Mouse (Mus musculus) thymus, postnatal 0 days (tissue): ENCODE measurements around the gene Psme3. TPM values are rescaled to one million over a fixed set of nuclear protein-coding genes. Genes with fewer than 3 reads are reported as not detected.
"Not testable (repeated sequence)": the region's sequence is repeated elsewhere in the genome, so short reads cannot be mapped to it uniquely, and the experiment has no call there.

ENCODE experiments used
- DNase-seq: peaks from one replicate; pipeline ENCODE4 v3.0.0-alpha.2; 2015; ENCODE audit warnings: low spot score
- polyA plus RNA-seq: library from polyadenylated mRNA; unstranded; fragments of >200 nt; fragmentation: Nextera tagmentation; extraction: Ambion mirVana; gene quantifications from 2 replicates; pipeline ENCODE4 v1.2.1, GENCODE M21; 2015

The Psme3 gene
- polyA plus RNA-seq, 1 experiment from 2014 or later, result 123 TPM

DNA sequence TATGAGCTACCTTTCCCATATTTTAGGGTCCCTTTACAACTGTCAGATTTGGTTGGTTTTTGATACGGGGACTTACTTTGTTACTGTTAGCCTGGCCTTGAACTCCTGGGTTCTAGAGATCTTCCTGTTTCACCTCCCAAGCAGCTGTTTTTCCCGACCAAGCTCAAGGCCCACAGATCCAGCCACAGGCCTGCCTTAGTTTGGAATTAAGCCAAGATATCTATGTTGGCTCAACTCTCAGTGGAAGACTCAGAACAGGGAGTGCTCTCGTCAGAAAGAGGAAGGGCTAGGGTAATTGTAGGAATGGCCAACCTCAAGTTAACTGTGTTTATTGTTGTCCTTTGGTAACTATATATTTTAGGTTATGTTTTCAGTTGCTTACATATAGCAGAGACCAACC, 3.9 kb upstream of the Psme3 start:
- DNase-seq, result no peak

DNA sequence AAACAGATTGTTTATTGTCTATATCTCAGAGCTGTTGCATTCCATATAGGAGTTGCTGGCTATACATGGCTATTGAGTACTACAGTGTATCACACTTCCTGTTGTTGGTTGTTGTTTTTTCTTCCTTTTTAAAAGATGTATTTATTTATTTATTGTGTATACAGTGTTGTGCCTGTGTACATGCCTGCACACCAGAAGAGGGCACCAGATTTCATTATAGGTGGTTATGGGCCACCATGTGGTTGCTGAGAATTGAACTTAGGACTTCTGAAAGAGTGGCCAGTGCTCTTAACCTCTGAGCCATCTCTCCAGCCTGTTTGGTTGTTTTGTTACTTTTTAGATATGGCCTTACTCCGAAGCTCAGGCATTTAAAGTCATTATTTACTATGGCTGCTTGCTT, 1.4 kb upstream of the Psme3 start:
- DNase-seq, result no peak

DNA sequence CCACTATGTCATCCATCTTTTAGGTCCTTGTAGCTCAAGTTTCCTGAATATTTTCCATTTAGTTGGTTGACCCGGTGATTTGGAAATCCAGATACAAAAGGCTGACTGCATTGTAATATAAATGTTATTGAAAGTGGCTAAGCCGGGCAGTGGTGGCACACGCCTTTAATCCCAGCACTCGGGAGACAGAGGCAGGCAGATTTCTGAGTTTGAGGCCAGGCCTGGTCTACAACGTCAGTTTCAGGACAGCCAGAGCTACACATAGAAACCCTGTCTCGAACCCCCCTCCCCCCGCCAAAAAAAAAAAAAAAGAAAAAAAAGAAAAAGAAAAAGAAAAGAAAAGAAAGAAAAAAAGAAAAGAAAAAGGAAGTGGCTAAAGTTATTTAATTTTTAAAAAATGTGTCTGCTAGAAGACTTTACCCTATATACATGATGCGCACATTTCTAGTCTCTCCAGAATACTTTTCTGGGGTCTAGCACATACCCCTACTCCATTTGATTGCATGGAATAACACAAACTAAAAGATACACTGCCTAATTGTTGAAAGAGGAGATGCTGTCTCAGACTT, 847 bp upstream of the Psme3 start:
- no peak for DNase-seq

DNA sequence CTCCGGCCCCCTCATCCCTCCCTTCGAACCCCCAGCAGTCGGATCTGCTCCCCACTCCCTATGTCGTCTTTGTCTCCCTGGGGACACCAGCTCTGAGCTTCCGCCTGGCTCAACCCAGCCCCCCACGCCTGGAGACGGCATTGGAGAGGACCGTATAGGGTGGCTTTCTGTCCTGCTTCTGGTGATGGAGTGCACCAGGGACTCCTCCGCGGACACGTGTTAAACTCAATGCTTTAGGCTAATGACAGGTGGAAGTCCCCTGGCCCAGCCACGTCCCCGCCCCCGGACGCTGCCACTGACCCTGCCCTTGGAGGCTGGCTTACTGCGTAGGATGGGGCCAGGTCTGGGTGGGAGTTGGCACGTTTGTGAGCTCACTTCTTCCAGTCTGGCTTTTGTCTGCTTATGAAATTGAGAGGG, 496 bp downstream of the Psme3 start:
- no peak for DNase-seq

DNA sequence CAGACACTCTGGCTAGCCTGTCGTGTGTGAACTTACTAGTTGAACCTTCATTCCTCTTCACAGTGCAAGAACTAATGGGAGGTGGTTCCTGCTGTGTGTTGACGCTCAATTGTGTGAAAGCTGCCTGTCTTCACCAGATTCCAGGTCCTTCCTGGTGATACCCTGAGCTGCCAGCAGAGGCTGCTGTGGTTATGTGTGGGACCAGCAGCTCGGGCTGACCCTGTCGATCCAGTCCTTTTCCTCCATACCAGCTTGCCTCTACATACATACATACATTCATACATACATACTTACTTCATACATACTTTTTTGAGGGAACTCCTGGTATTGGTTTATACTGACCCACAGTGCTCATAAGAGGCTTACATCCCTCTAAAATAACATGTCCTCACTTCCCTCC, 7.6 kb downstream of the Psme3 start:
- peak; percentile 35 for DNase-seq

DNA sequence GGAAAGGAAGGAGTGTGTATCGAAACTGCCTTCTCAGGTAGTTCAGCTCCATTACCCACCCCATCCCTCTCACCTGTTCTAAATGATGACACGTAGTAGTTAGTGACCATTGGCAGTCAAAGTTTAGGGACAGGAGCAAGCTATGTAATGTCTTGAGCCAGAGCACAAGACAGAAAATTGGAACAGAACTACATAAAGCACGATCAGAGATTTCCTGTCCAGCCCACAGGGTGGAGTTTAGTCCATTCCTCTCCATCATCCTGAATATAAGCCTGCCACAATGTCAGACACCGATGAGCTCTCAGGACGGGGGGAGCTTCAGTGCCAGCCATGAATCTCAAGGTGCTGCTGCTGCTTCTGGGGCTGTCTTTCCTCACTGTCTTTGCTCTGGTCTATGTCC, 8.8 kb downstream of the Psme3 start, which contains the start of gene Aoc2:
TSS of gene Aoc2 (plus strand) at position 301 of the 400 bp plus-strand sequence.
- DNase-seq, result no peak

DNA sequence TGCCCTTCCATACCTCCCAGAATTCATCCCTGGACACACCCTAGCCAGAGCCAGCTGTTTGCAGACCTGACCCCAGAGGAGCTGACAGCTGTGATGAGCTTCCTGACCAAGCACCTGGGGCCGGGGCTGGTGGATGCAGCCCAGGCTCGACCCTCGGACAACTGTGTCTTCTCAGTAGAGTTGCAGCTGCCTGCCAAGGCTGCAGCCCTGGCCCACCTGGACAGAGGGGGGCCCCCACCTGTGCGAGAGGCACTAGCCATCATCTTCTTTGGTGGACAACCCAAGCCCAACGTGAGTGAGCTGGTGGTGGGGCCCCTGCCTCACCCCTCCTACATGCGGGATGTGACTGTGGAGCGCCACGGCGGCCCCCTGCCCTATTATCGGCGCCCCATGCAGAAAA, 9.2 kb downstream of the Psme3 start:
- not testable (repeated sequence) for DNase-seq

DNA sequence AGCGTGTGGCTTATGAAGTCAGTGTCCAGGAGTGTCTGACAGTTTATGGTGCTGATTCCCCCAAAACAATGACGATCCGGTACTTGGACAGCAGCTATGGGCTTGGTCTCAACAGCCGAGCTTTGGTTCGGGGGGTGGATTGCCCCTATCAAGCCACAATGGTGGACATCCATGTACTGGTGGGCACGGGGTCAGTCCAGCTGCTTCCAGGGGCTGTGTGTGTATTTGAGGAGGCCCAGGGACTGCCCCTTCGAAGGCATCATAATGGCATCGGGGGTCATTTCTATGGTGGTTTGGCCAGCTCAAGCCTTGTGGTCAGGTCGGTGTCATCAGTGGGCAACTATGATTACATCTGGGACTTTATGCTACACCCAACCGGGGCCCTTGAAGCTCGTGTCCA, 10.1 kb downstream of the Psme3 start:
- no peak for DNase-seq

DNA sequence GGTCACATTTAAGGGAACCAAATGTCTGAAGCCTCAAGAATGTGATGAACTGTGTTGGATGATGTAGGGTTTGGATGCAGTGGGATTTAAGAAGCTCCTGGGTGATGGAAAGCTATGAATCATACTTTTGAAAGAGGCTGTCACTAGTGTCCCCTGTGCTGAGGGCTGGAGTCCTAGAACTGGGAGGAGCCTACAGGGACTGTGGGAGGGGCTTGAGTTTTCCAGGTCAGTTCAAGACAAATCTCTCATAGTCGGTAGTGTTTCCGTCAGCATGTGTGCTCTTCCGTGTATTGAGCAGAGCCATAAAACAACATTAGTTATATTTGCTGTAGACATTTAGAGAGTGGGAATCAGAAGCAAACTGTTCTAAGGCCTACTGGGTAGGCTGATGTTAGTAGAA, 11.3 kb downstream of the Psme3 start:
- DNase-seq, result no peak

DNA sequence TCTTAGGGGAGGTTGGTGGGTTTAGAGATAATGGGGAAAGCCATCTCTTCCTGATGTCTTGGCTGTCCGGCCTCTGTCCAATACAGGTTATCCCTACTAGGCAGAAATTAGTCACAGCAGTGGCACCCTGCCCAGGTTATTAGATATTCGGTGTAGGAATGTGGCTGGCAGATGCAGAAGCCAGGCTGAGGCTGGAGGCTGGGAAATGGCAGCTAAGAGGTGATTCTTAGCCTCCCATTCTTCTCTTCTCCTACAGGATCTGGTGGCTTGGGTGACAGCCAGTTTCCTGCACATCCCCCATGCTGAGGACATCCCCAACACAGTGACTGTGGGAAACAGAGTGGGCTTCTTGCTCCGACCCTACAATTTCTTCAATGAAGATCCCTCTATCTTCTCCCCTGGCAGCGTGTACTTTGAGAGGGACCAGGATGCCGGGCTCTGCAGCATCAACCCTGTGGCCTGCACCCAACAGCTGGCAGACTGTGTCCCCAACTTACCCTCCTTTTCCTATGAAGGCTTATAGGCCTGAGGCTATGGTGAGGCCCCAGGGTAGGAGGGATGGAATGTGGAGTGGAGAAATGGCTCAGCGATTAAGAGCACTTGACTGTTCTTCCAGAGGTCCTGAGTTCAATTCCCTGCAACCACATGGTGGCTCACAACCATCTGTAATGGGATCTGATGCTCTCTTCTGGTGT, 13.1 kb downstream of the Psme3 start:
- DNase-seq, result no peak

DNA sequence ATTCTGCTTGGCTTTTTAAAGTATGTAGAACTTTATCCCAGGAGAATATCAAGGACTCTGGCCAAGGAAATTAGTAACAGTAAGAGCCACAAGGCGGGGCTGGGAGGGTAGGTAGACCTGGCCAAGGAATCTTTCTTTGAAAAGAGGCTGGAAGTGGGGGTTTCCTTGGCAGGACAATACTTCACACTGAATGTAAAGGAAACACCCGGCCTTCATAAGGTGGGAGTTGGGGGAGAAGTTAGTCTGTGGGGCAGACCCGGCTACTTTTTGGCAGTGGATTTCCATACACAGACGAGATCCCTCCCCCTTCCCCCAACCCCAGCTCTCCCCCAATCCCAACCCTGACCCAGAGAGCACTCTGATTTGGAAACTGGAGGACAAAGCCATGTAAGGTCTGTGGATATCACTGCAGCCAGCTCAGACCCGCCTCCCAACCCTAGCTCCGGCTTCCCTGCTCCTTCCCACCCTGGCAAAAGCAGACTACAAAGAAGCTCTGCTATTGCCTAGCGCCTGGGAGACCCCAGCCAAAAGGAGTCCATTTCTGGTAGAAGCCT, 14.4 kb downstream of the Psme3 start, which contains the start of gene Aoc3:
TSS of gene Aoc3 (plus strand) at position 235 of the 554 bp plus-strand sequence.
- no peak for DNase-seq

DNA sequence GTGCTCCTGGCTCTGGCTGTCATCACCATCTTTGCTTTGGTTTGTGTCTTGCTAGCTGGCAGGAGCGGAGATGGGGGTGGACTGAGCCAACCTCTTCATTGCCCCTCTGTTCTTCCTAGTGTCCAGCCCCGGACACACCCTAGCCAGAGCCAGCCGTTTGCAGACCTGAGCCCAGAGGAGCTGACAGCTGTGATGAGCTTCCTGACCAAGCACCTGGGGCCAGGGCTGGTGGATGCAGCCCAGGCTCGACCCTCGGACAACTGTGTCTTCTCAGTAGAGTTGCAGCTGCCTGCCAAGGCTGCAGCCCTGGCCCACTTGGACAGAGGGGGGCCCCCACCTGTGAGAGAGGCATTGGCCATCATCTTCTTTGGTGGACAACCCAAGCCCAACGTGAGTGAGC, 14.9 kb downstream of the Psme3 start:
- not testable (repeated sequence) for DNase-seq

DNA sequence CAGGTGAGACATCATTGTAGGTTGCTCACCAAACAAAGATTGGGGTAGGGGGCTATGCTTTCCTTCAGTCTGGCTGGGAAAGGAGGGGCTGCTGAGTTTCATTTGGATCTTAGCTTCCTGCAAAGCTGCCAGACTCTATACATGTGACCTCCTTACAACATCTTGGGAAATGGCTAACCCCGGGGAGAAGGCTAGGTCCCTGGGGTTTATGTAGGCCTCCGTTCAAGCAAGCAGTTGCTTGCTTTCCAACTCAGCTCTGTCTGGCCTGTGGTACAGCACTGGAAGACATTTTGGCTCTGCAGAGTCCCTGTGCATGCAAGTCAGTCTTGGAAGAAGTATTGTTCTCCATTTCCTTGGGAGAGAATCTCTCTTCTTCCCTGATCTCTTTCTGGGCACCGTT, 16.5 kb downstream of the Psme3 start:
- DNase-seq, result no peak

DNA sequence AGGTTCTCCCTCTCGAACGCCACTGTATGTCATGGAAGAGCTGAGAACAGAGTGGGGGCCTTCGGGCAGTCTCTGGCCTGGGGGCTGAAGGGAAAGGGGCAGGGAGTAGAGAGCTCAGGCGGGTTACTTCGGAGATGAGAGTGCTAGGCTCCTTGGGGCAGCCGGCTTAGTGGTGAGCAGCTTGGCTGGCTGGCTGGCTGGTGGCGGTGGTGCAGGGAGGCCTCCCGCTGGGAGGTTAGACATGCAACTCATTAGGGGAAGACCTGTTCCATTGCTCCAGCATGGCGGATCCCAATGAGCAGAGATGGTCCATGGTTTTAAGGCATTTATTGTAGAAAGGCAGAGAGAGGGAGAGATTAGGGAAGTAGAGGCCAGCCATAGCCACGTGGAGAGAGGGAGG, 18.0 kb downstream of the Psme3 start:
- no peak for DNase-seq

DNA sequence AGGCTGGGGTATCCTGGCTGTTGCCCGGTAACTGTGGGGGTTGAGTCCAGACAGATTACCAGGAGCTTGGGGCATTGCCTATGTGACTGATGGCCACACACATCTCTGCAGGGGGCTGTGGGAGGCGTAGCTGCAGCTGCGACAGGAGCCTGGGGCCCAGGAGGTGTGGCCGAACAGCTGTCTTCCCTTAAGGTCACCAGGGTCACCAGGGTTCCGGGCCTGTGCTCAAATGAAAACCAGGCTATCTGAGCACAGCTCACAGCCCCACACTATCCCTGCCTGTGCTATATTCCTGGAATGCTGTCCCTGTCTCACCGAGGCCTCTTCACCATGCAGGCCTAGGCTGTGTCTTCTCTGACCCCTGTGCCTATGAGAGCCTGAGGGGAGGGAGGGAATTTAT, 18.5 kb downstream of the Psme3 start:
- no peak for DNase-seq

DNA sequence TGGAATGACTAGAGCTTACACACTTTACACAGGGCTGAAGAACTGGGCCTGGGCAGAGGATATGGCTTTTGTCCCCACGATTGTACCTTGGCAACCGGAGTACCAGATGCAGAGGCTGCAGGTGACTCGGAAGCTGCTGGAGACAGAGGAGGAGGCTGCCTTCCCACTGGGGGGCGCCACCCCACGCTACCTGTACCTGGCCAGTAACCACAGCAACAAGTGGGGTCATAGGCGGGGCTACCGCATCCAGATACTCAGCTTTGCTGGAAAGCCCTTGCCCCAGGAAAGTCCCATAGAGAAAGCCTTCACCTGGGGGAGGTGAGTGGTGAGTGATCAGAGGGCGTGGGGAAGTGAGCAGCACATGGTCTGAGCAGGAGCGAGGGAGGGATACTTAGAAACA, 19.7 kb downstream of the Psme3 start:
- DNase-seq, result no peak

DNA sequence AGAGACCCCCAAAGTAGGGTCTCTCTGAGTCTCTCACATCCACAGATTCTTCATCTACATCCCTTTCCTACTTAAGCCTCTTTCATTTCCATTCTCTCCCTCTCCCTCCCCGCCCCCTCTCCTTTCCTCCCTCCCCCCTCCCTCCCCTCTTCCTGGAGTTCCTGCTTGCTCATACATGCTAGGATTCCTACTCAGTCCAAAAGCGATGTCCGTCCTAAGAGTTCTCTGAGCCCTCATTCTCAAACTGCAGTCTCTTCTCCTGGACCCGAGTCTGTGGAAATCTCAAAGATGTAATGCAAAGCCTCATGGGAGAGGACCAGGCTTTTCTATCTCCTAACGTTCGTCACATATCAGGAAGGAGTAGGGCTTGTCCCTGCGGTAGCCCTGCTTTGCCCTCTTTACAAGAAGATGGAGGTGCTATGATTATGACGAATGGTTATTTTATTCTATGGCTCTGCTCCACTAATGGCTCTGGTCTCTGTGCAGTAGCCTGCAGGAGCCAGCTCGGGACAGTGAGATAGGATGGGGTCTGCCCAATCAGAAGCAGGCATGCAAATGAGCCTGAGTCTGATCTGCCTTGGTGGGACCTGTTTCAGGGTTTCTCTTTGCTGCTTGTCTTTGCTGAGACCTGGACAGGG, 22.2 kb downstream of the Psme3 start:
- peak; percentile 63 for DNase-seq

DNA sequence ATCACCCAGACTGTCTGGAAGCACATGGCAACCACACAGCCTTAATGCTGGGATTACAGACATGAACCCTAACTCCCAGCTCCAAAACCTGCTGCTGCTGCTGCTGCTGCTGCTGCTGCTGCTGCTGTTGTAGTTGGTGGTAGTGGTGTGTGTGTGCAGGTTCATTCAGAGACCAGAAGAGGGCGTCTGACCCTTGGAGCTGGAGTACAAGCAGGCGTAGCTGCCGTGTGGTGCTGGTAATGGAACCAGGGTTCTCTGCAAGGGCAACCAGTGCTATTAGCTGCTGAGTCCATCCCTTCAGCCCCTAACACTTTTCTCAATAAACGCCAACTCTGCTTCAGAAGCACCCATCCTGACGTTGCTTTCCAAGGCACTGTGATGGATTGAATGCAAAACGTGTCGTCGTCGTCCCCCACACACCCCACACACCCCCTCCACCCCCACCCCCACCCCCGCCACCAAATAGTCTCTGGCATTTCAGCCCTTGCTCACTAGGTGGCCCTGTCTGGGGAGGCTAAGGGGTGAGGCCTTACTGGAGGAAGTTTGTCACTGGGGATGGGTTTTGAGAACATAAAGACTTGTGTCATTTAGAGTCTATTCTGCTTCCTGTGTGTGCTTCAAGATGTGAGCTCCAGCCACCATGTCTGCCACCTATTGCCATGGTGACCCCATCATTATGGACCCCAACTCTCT, 31.2 kb downstream of the Psme3 start:
- DNase-seq, result no peak

DNA sequence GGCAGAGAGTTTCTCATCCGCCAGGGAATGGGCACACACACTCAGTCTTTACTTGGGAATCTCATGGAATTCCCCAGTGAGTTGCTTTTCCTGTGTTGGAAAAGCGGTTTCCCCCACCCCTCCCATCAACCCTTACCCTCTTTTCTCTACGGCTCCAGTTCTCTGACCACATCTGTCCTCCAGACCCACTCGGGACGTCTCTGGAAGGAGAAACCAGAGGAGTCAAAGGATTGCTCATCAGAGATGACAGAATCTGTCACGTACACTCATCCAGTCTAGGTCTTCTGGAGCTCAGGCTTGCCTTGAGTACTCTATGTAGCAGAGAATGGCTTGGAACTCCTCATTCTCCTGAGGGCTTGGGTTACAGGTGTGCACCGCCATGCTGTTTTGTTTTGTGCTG, 32.8 kb downstream of the Psme3 start:
- DNase-seq, result no peak

DNA sequence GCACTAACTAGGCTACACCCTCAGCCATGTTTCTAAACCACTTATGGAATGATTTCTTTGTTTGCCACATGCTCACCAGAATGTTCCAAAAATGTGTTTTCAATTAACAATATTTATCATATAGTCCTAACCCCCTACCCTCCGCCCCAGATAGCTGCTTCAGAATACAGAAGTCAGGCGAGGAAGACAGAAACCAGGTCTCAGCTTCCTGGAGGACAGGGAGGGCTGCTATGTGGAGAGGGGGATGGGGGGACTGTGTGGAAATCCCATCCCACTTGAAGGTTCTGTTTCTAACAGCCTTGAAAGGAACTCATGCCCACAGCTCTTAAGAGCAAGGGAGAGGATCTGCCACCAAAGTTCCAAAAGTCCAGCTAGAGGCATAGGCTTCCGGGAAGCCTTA, 33.2 kb downstream of the Psme3 start:
- DNase-seq, result no peak

DNA sequence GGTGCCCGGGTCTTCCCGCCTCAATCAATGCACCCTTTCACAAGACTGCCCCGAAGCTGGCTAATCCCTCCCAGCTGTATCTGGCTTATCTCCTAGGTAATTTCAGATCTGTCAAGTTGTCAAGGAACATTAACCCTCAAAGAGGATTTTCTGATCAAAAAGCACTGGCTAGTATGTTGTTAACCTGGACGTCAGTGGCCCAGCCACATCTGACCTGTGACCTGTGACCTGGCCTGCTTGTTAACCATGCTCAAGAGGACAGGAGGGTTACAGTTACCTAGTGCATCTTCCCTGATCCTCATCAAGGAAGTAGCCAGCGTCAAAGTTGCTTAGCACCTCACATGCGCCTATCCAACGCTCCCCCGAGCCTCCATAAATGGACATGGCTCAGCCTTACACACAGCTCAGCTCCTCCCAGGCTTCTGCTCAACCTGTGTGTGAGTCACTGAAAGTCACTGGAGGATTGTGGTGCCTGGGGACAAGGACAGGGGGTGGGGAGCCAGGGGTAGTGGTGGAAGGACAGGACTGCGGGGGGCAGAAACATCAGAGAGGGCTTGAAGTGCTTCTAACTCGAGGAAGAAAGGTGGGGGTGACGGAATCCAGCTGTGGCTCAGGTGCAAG, 35.2 kb downstream of the Psme3 start:
- no peak for DNase-seq
